Mouse (Mus musculus) liver, embryonic 15.5 days (tissue): Measurements from ENCODE around the gene Fam178b. TPM values are rescaled to one million over a fixed set of nuclear protein-coding genes. Genes with fewer than 3 reads are reported as not detected.

ENCODE experiments used
- ATAC-seq: fragments of 200-750 bp; cut with Nextera tagmentation; 2 replicates; pipeline ENCODE4 v1.8.0; 2017; ENCODE audit warnings: moderate number of reproducible peaks, mild to moderate bottlenecking, moderate library complexity; ENCODE audit not compliant: insufficient read depth
- H3K27ac ChIP-seq: fragments of 300-500 bp; sonication (generic); replicated peaks from 2 replicates; pipeline ENCODE4 v1.5.1; 2015; ENCODE audit warnings: mild to moderate bottlenecking, inconsistent platforms
- H3K27me3 ChIP-seq: fragments of 300-500 bp; sonication (generic); 2 replicates; pipeline ENCODE4 v1.6.1; 2015; ENCODE audit warnings: mild to moderate bottlenecking, inconsistent platforms
- H3K36me3 ChIP-seq: fragments of 300-500 bp; sonication (generic); replicated peaks from 2 replicates; pipeline ENCODE4 v1.6.1; 2015; ENCODE audit warnings: moderate library complexity, mild to moderate bottlenecking, inconsistent platforms
- H3K4me1 ChIP-seq: fragments of 300-500 bp; sonication (generic); replicated peaks from 2 replicates; pipeline ENCODE4 v1.6.1; 2015; ENCODE audit warnings: inconsistent platforms
- H3K4me2 ChIP-seq: fragments of 300-500 bp; sonication (generic); 2 replicates; pipeline ENCODE4 v1.6.1; 2015; ENCODE audit warnings: moderate library complexity, mild to moderate bottlenecking, inconsistent platforms
- H3K4me3 ChIP-seq: fragments of 300-500 bp; sonication (generic); replicated peaks from 2 replicates; pipeline ENCODE4 v1.5.1; 2015; ENCODE audit warnings: mild to moderate bottlenecking, inconsistent platforms
- H3K9ac ChIP-seq: fragments of 300-500 bp; sonication (generic); 2 replicates; pipeline ENCODE4 v1.6.1; 2015; ENCODE audit warnings: moderate library complexity, mild to moderate bottlenecking, inconsistent platforms
- H3K9me3 ChIP-seq: fragments of 300-500 bp; sonication (generic); replicated peaks from 2 replicates; pipeline ENCODE4 v1.6.1; 2016; ENCODE audit warnings: inconsistent platforms
- whole genome bisulfite sequencing: fragments of 180-500 bp; shearing (Covaris S2); methylation state at CpG from one replicate; pipeline ENCODE4 v1.1.7; 2015; ENCODE audit warnings: mixed read lengths; ENCODE audit not compliant: insufficient replicate concordance; 5-methylcytosine and 5-hydroxymethylcytosine counted together
- microRNA-seq: library from miRNA; unstranded; fragments of <30 nt; microRNA quantifications from one replicate; pipeline ENCODE4, GENCODE M21; 2016
- polyA plus RNA-seq: library from polyadenylated mRNA; unstranded; fragments of >200 nt; fragmentation: Nextera tagmentation; extraction: Ambion mirVana; gene quantifications from 2 replicates; pipeline ENCODE4 v1.2.1, GENCODE M21; 2015

Fam178b gene
- polyA plus RNA-seq, 1 experiment from 2014 or later = 0.15 TPM

DNA sequence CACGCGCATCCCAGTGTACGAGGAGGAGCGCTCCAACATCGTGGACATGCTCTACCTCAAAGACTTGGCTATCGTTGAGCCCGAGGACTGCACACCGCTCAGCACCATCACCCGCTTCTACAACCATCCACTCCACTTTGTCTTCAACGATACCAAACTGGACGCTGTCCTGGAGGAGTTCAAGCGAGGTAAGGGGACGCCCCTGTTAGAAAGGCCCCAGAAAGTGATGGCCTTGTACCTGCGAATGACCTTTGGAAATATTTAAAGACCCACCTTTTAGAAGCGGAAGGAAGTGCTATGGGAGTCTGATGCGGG is 170.1 kb downstream of the Fam178b start:
- no peak for ATAC-seq
- Histone ChIP-seq H3K4me3 (peak overlapping the region; percentile 96), H3K36me3 (peaks cover 14% of the 10 kb centered on the region; the same call in 1 of the 2 replicates), H3K9ac (peak overlapping the region; percentile 85), H3K9me3 (no peaks in the 10 kb centered on the region), H3K4me1 (peaks cover 30% of the 10 kb centered on the region), H3K27ac (no peak overlapping the region), H3K4me2 (peak overlapping the region; percentile 96), H3K27me3 (no peaks in the 10 kb centered on the region)
- WGBS = 5% methylated on average over 16 of the region's 16 CpGs

Small RNA genes within 50 kb of the gene (microRNA-seq; reads per million reads assigned to microRNA genes)
- gene Gm24133 = not detected

Other genes starting within 250 kb of the Fam178b start
- gene Lman2l, start 237.9 kb downstream of the Fam178b start, polyA plus RNA-seq = 12.6 and 14.3 TPM in 2 replicates
- 2.7 and 2.9 TPM in 2 replicates for gene Cnnm4, start 211.6 kb downstream of the Fam178b start, polyA plus RNA-seq
- 1.0 and 1.1 TPM in 2 replicates for gene Cnnm3, start 171.3 kb downstream of the Fam178b start, polyA plus RNA-seq
- 2.3 and 2.9 TPM in 2 replicates for gene Ankrd23, start 146.3 kb downstream of the Fam178b start, polyA plus RNA-seq
- not detected in 2 replicates for gene Gm42417, start 143.8 kb downstream of the Fam178b start, polyA plus RNA-seq
- 6.2 and 7.0 TPM in 2 replicates for gene Ankrd39, start 135.7 kb downstream of the Fam178b start, polyA plus RNA-seq
- gene Sema4c, start 124.8 kb downstream of the Fam178b start, polyA plus RNA-seq = 1.9 and 2.0 TPM in 2 replicates
- gene Cox5b, start 8.3 kb upstream of the Fam178b start, polyA plus RNA-seq = 362 and 401 TPM in 2 replicates
- not detected in 2 replicates for gene 4933424G06Rik, start 27.0 kb upstream of the Fam178b start, polyA plus RNA-seq
- 27.3 and 30.9 TPM in 2 replicates for gene Actr1b, start 31.2 kb upstream of the Fam178b start, polyA plus RNA-seq
- 0.13 and 0.15 TPM in 2 replicates for gene Zap70, start 78.6 kb upstream of the Fam178b start, polyA plus RNA-seq